Mouse (Mus musculus): ENCODE data around the gene Ube2q1. TPM values are rescaled to one million over a fixed set of nuclear protein-coding genes. Genes with fewer than 3 reads are reported as not detected.

The Ube2q1 gene
- polyA plus RNA-seq (2016; fragmentation: Nextera tagmentation; extraction: Ambion mirVana) = 8.4 and 9.7 TPM in 2 replicates

- Histone ChIP-seq H3K9me3 (replicated peaks) (no peaks in the 10 kb centered on the region), H3K27me3 (replicated peaks) (no peaks in the 10 kb centered on the region), H3K36me3 (peaks cover 27% of the 10 kb centered on the region), H3K9ac (peak within 1 kb of the TSS; percentile 98), H3K4me3 (peak within 1 kb of the TSS; percentile 99), H3K27ac (peak within 1 kb of the TSS; percentile 88), H3K4me2 (peak within 1 kb of the TSS; percentile 99), H3K4me1 (peaks cover 51% of the 10 kb centered on the region)
- under 1% methylated on average over 45 of the region's 90 CpGs for WGBS (ENCODE audit: insufficient replicate concordance)
- ATAC-seq = peak; percentile 79
Observed at GRCm38 (mm10) chr3:89772968-89773709, at the start of gene Ube2q1. TSS of gene Ube2q1 (plus strand) at chr3:89773616.

DNA sequence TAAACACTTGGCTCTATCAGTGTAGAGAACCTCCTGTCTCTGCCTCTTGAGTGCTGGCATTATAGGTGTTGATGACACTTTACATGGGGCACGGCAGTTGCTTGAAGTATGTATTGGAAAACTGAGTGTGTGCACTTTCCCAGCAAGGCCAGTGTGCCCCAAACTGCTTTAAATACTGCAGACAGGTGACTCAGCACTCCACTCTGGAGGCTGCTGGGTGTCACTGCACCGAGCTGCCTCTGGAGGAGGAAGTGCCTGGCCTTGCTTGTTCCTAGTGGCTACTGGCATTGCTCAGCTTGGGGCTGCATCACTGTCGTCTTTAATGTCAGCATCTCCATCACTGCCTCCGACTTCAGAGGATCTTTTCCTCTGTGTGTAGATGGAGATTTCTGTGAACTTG lies 46.4 kb upstream of the Ube2q1 start:
- 12% methylated on average over 4 of the region's 4 CpGs for WGBS (ENCODE audit: insufficient replicate concordance)
- Histone ChIP-seq H3K4me3 (no peak overlapping the region), H3K4me2 (no peak overlapping the region), H3K27ac (no peak overlapping the region), H3K9me3 (replicated peaks) (no peaks in the 10 kb centered on the region), H3K27me3 (replicated peaks) (no peaks in the 10 kb centered on the region), H3K4me1 (peaks cover 34% of the 10 kb centered on the region), H3K9ac (no peak overlapping the region), H3K36me3 (no peaks in the 10 kb centered on the region)
- ATAC-seq = no peak

DNA sequence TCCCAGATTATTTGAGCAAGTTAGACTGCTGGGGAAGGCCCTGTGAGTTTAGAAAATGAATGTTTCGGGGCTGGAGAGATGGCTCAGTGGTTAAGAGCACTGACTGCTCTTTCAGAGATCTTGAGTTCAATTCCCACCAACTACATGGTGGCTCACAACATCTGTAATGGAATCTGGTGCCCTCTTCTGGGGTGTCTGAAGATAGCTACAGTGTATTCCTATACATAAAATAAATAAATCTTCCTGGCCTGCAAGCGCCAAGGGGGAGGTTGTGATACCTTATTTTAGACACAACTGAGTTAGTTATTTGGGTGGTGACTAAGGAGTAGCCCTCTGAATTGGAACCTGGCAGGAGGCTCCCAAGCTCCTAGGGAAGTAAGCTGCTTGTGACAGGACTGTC lies 44.6 kb upstream of the Ube2q1 start:
- no peak overlapping the region for H3K4me3 ChIP-seq
- H3K27me3 ChIP-seq (replicated peaks) = no peaks in the 10 kb centered on the region
- no peak overlapping the region for H3K4me2 ChIP-seq
- ATAC-seq = no peak
- no peaks in the 10 kb centered on the region; the same call in 1 of the 2 replicates for H3K36me3 ChIP-seq
- no peaks in the 10 kb centered on the region for H3K9me3 ChIP-seq (replicated peaks)
- no peak overlapping the region for H3K9ac ChIP-seq
- H3K27ac ChIP-seq = no peak overlapping the region
- 57% methylated on average over 2 of the region's 2 CpGs for WGBS (ENCODE audit: insufficient replicate concordance)
- peaks cover 42% of the 10 kb centered on the region for H3K4me1 ChIP-seq

DNA sequence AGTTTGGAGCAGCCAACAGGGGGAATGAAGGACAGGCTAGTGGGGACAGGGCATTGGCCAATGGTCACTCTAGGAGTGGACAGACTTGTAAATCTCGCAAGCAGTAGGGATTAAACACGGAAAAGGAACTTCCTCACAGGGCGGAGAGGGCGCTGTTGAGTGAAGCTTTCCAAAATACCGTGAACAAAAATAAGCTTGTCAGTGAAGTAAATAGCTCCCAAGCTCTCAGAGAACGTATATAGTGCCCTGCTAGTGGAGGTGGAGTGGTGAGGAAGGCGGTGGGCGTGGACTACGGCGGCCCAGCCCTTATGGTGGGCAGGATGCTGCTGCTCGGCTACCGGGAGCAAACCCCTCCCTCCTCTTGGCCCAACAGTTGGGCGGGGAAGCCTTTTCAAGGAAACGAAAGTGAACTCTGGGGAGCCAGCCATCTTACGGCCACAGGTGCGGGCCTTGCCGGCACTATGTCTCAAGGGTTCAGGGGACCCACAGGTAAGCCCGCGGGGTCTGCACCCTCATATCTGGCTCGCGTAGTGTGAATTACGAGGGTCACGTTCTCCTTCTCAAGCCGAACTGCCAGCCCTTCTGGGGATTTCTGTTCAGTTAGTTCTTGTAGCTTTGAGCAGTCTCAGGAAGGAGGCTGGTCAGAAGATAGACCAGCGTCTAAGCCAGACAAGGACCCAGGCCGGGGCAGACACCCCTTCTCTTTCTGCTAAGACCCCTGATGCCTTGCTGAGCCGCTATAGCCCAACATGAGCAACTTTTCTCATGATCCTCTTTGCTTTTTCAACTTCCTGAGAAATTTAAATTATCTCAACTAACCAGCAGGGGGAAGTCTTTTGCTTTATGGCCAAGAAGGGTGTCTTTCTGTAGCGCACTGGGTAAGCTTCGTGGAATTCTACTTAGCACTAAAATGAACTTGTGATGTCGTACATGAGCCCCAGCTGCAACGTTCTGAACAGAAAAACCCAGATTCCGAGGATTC lies 42.8 kb upstream of the Ube2q1 start:
- no peaks in the 10 kb centered on the region for H3K9me3 ChIP-seq (replicated peaks)
- peak overlapping the region; percentile 84 for H3K27ac ChIP-seq
- H3K36me3 ChIP-seq = peaks cover 14% of the 10 kb centered on the region
- WGBS (ENCODE audit: insufficient replicate concordance) = 1% methylated on average over 32 of the region's 32 CpGs
- no peaks in the 10 kb centered on the region for H3K27me3 ChIP-seq (replicated peaks)
- ATAC-seq = peak; percentile 97
- H3K9ac ChIP-seq = peak overlapping the region; percentile 90
- peak overlapping the region; percentile 84 for H3K4me2 ChIP-seq
- H3K4me3 ChIP-seq = peak overlapping the region; percentile 84
- H3K4me1 ChIP-seq = peaks cover 42% of the 10 kb centered on the region

DNA sequence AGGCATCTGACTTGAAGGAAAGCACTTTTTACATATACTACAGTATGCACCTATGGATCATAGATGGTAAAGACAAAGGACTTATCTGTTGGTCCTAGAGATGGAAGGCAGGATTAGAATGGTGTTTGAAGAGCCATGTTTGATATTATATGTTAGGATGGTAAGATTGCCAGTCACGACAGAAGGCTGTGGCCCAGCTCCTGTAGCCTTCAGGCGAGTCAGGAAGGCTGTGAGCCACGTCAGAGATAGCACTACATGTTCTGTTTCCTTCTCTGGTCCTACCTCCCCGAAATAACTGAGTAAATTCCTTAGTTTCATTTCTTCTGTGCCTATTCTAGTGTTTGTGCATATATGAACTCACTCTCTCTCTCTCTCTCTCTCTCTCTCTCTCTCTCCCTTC lies 41.3 kb upstream of the Ube2q1 start:
- WGBS (ENCODE audit: insufficient replicate concordance) = 45% methylated on average over 4 of the region's 4 CpGs
- no peaks in the 10 kb centered on the region for H3K9me3 ChIP-seq (replicated peaks)
- no peak for ATAC-seq
- no peak overlapping the region for H3K27ac ChIP-seq
- H3K4me2 ChIP-seq = peak overlapping the region; percentile 84
- H3K4me3 ChIP-seq = peak overlapping the region; percentile 84
- H3K9ac ChIP-seq = peak overlapping the region; percentile 90; the same call in 1 of the 2 replicates
- peaks cover 28% of the 10 kb centered on the region for H3K36me3 ChIP-seq
- peaks cover 34% of the 10 kb centered on the region for H3K4me1 ChIP-seq
- no peaks in the 10 kb centered on the region for H3K27me3 ChIP-seq (replicated peaks)

DNA sequence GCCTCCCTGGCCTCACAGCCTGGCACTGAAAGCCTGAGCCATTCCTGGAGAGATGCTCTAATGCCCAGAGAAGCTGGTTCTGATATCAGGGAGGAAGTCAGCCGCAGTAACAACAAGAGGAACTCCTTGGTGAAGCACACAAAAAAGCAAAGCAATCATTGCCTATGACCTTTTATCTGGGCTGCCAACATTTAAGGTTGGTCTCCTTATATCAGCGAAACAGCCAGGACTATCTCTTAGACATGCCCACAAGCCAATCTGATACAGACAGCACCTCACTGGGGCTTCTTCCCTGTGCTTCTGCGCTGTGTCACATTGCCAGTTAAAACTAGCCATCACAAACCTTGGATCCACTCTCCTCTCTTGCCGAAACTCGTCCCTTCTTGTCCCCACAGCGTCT lies 34.9 kb upstream of the Ube2q1 start:
- no peaks in the 10 kb centered on the region for H3K9me3 ChIP-seq (replicated peaks)
- no peak overlapping the region for H3K4me2 ChIP-seq
- ATAC-seq = no peak
- H3K27ac ChIP-seq = no peak overlapping the region
- H3K9ac ChIP-seq = no peak overlapping the region
- H3K27me3 ChIP-seq (replicated peaks) = no peaks in the 10 kb centered on the region
- WGBS (ENCODE audit: insufficient replicate concordance) = 74% methylated on average over 6 of the region's 6 CpGs
- no peak overlapping the region for H3K4me3 ChIP-seq
- H3K4me1 ChIP-seq = no peaks in the 10 kb centered on the region
- peaks cover 90% of the 10 kb centered on the region for H3K36me3 ChIP-seq

DNA sequence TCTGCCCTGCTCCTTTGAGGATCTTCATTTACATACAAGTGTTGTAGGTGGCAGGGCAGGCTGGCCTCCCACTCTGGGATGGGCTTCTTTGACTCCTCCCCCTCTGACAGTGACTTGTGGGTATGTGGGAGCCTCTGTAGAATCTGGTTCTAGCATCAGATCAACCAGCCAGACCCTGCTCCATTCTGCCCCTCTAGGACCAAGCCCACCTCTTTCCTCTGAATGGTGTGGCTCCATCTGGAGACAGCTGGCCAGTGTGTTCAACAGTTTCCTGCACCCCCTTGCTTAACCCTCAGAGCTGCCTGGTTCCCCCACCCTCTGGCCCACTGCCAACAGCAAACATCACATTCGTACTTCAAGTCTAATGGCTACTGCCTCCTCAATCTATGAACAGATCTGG lies 21.1 kb upstream of the Ube2q1 start:
- ATAC-seq = no peak
- Histone ChIP-seq H3K27me3 (replicated peaks) (no peaks in the 10 kb centered on the region), H3K4me1 (no peaks in the 10 kb centered on the region), H3K36me3 (peaks cover 43% of the 10 kb centered on the region), H3K4me3 (no peak overlapping the region), H3K9me3 (replicated peaks) (no peaks in the 10 kb centered on the region), H3K9ac (no peak overlapping the region), H3K27ac (no peak overlapping the region), H3K4me2 (no peak overlapping the region)
- 60% methylated on average over 1 of the region's 1 CpGs for WGBS (ENCODE audit: insufficient replicate concordance)

DNA sequence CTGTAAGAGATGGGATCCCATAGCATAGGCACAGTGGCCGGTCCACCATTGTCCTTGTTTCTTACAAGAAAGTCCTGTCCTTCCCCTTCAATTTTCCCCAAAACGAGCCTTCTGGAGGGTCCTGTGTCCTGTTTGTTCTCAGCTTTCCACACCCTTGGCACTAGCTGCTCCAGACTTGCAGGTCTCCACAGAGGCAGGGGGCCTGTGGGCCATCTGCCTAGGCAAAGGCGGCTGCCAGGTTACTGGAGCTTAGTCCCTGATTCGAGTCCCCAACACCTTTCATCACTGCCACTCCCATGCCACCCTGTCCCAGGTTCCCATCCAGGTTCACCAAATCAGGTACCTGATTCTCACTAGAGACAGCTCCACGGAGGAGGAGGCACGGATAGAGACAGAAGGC lies 18.1 kb upstream of the Ube2q1 start:
- ATAC-seq = no peak
- H3K4me3 ChIP-seq = no peak overlapping the region
- no peaks in the 10 kb centered on the region for H3K9me3 ChIP-seq (replicated peaks)
- H3K4me1 ChIP-seq = no peaks in the 10 kb centered on the region
- no peak overlapping the region for H3K27ac ChIP-seq
- H3K27me3 ChIP-seq (replicated peaks) = peaks cover 7% of the 10 kb centered on the region; the same call in 1 of the 2 replicates
- H3K9ac ChIP-seq = no peak overlapping the region
- 54% methylated on average over 6 of the region's 6 CpGs for WGBS (ENCODE audit: insufficient replicate concordance)
- H3K36me3 ChIP-seq = peaks cover 16% of the 10 kb centered on the region
- H3K4me2 ChIP-seq = no peak overlapping the region

GRCm38 (mm10) chr3:89757851-89758250 lies 15.6 kb upstream of the Ube2q1 start:
- Histone ChIP-seq H3K27me3 (replicated peaks) (peaks cover 27% of the 10 kb centered on the region), H3K4me1 (no peaks in the 10 kb centered on the region), H3K4me3 (no peak overlapping the region), H3K27ac (no peak overlapping the region), H3K9me3 (replicated peaks) (no peaks in the 10 kb centered on the region), H3K36me3 (no peaks in the 10 kb centered on the region), H3K9ac (no peak overlapping the region), H3K4me2 (no peak overlapping the region)
- no peak for ATAC-seq
- WGBS (ENCODE audit: insufficient replicate concordance) = 54% methylated on average over 2 of the region's 2 CpGs

DNA sequence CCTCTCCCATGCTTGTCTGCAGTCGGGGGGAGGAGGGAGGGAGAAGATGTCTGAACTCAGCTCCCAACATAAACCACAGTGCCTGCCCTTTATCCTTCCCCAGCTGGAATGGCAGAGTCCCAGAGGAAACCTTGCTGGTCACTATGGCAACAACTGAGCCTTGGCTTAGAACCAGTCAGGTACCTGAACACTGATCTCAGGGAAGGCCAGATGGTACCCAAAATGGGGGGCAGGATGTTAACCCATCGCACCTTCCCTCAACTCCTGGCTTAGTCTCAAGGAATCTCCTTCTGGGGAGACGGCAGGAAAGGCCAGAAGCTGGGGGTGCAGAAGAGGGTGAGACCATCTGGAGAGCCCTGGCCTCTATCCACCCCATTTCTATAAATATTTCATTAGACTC lies 13.6 kb upstream of the Ube2q1 start:
- H3K27me3 ChIP-seq (replicated peaks) = peaks cover 46% of the 10 kb centered on the region
- no peak overlapping the region for H3K27ac ChIP-seq
- H3K9ac ChIP-seq = no peak overlapping the region
- H3K9me3 ChIP-seq (replicated peaks) = no peaks in the 10 kb centered on the region
- 0 out of 2 replicates have a peak, but pooled peaks cover 3% of the 10 kb centered on the region for H3K4me1 ChIP-seq
- WGBS (ENCODE audit: insufficient replicate concordance) = 39% methylated on average over 3 of the region's 3 CpGs
- no peaks in the 10 kb centered on the region for H3K36me3 ChIP-seq
- no peak overlapping the region for H3K4me2 ChIP-seq
- ATAC-seq = no peak
- H3K4me3 ChIP-seq = no peak overlapping the region

GRCm38 (mm10) chr3:89764119-89764724 lies 9.2 kb upstream of the Ube2q1 start, which contains the start of gene Chrnb2:
TSS of gene Chrnb2 (minus strand) at chr3:89764632.
- Histone ChIP-seq H3K27me3 (replicated peaks) (peaks cover 55% of the 10 kb centered on the region), H3K9ac (no peak within 1 kb of the TSS), H3K36me3 (no peaks in the 10 kb centered on the region), H3K4me2 (peak within 1 kb of the TSS; percentile 41), H3K4me1 (0 out of 2 replicates have a peak, but pooled peaks cover 3% of the 10 kb centered on the region), H3K9me3 (replicated peaks) (no peaks in the 10 kb centered on the region), H3K27ac (no peak within 1 kb of the TSS), H3K4me3 (no peak within 1 kb of the TSS)
- peak; percentile 70 for ATAC-seq
- WGBS (ENCODE audit: insufficient replicate concordance) = 3% methylated on average over 36 of the region's 36 CpGs
